ENCODE assay signal across 7 mouse cellular contexts in the genomic region with DNA sequence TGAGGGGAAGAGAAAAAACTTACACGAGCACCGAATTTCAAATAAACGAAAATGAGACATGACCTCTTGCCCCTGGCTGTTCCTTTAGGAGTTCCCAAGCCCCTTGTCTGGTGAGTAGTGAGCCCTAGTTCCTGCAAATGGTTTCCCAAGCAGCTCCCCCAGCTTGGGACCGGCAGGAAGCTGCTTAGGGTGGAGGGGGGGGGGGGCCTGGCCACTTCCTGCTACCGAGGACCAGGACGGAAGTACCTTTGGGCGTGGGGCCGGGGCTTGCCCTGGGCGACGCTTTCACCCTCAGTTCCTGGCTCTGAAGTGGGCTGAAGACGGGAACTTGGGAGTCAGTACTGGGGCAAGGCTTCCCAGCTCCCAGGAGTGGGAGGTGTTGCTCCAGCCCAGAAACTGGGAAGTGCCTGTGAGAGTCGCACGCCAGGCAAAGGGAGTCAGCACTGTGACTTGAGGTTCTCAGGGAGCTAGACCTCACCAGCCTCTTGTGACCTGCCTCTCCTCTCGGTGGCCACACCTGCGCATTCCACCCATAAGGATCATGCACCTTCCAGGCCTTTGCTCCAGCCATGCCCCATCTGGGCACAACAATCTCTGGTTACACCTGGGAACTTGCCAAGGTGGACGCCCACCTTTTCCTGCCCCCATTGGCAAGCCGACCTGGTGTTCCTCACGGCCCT. TPM values are rescaled to one million over a fixed set of nuclear protein-coding genes. Genes with fewer than 3 reads are reported as not detected.
DNase-seq lines count a peak whose midpoint lies in the region; ATAC-seq and TF ChIP-seq lines count a peak whose summit lies in the region.

No protein-coding gene starts in this region.

- WGBS in embryonic facial prominence, embryonic 14.5 days: 11% methylated on average over 16 of the region's 18 CpGs
- WGBS in limb, embryonic 10.5 days: 11% methylated on average over 18 of the region's 18 CpGs
- WGBS in midbrain, embryonic 10.5 days: 16% methylated on average over 18 of the region's 18 CpGs
- 7% methylated on average over 18 of the region's 18 CpGs for WGBS in stomach, postnatal 0 days

- no peak for TF ChIP-seq CTCF in ES-Bruce4 (IDR thresholded peaks at IDR 0.05; ENCODE audit: low read depth, low read length)
- no peak for TF ChIP-seq CTCF in stomach, postnatal 0 days (IDR thresholded peaks at IDR 0.05; ENCODE audit: low read depth)

- H3K27ac ChIP-seq in ES-Bruce4 (ENCODE audit: insufficient read depth, low read length): peak overlapping the region; percentile 94
- H3K27ac ChIP-seq in embryonic facial prominence, embryonic 14.5 days (replicated peaks; ENCODE audit: low read depth, low read length): peak overlapping the region; percentile 87
- peak overlapping the region; percentile 87 for H3K27ac ChIP-seq in limb, embryonic 10.5 days
- H3K27ac ChIP-seq in midbrain, embryonic 10.5 days (replicated peaks): peak overlapping the region; percentile 88
- peak overlapping the region; percentile 97 for H3K27ac ChIP-seq in stomach, postnatal 0 days (replicated peaks)

- H3K4me3 ChIP-seq in ES-Bruce4 (ENCODE audit: low read depth, low read length): peak overlapping the region; percentile 27
- H3K4me3 ChIP-seq in embryonic facial prominence, embryonic 14.5 days (ENCODE audit: low read depth, low read length): peak overlapping the region; percentile 42; the same call in 1 of the 2 replicates
- peak overlapping the region; percentile 47 for H3K4me3 ChIP-seq in limb, embryonic 10.5 days
- peak overlapping the region; percentile 51 for H3K4me3 ChIP-seq in midbrain, embryonic 10.5 days
- no peak overlapping the region for H3K4me3 ChIP-seq in stomach, postnatal 0 days (ENCODE audit: low read depth, low read length)

- peak overlapping the region; percentile 3 for H3K9ac ChIP-seq in ES-Bruce4 (ENCODE audit: low read depth, poor library complexity, severe bottlenecking)
- H3K9ac ChIP-seq in embryonic facial prominence, embryonic 14.5 days (ENCODE audit: low read depth, low read length): peak overlapping the region; percentile 42; the same call in 1 of the 2 replicates
- H3K9ac ChIP-seq in stomach, postnatal 0 days (ENCODE audit: low read length): peak overlapping the region; percentile 31; the same call in 1 of the 2 replicates

- intact Hi-C loops in heart, postnatal 36 days (cut with DNase I): loop anchor here (1.0 kb wide), 1 partner anchor 8 kb away; no protein-coding TSS in a partner anchor

- H3K27me3 ChIP-seq in ES-Bruce4 (ENCODE audit: control insufficient read depth, insufficient read depth, low read length, poor library complexity, severe bottlenecking): no peaks in the 10 kb centered on the region
- H3K27me3 ChIP-seq in embryonic facial prominence, embryonic 14.5 days (replicated peaks; ENCODE audit: control insufficient read depth, insufficient read depth, low read length): no peaks in the 10 kb centered on the region
- H3K27me3 ChIP-seq in limb, embryonic 10.5 days (ENCODE audit: low read depth, poor library complexity, severe bottlenecking): no peaks in the 10 kb centered on the region
- H3K27me3 ChIP-seq in midbrain, embryonic 10.5 days (ENCODE audit: low read depth, poor library complexity, severe bottlenecking): no peaks in the 10 kb centered on the region
- H3K27me3 ChIP-seq in stomach, postnatal 0 days (ENCODE audit: control insufficient read depth, insufficient read depth, low read length): no peaks in the 10 kb centered on the region

- DNase-seq in A20 (ENCODE audit: low read depth, low spot score): peak; percentile 89
- peak; percentile 68 for DNase-seq in embryonic facial prominence, embryonic 14.5 days (ENCODE audit: low spot score)
- peak; percentile 76 to 81 for DNase-seq in heart, postnatal 36 days
- DNase-seq in limb, embryonic 10.5 days (ENCODE audit: low spot score): peak; percentile 74
- peak; percentile 68 for DNase-seq in midbrain, embryonic 10.5 days (ENCODE audit: low spot score)
- peak; percentile 84 for DNase-seq in stomach, postnatal 0 days (ENCODE audit: low spot score)

- no peak for TF ChIP-seq EP300 in ES-Bruce4 (IDR thresholded peaks at IDR 0.05; ENCODE audit: insufficient read depth, low read depth, low read length)
- no peak for TF ChIP-seq EP300 in stomach, postnatal 0 days (optimal IDR thresholded peaks at IDR 0.05)

- H3K36me3 ChIP-seq in ES-Bruce4 (ENCODE audit: control insufficient read depth, insufficient read depth, low read length, poor library complexity, severe bottlenecking): peaks cover 38% of the 10 kb centered on the region
- H3K36me3 ChIP-seq in embryonic facial prominence, embryonic 14.5 days (ENCODE audit: control insufficient read depth, insufficient read depth, low read length): peaks cover 42% of the 10 kb centered on the region
- peaks cover 60% of the 10 kb centered on the region for H3K36me3 ChIP-seq in limb, embryonic 10.5 days
- peaks cover 43% of the 10 kb centered on the region for H3K36me3 ChIP-seq in midbrain, embryonic 10.5 days
- peaks cover 33% of the 10 kb centered on the region for H3K36me3 ChIP-seq in stomach, postnatal 0 days (ENCODE audit: control insufficient read depth, insufficient read depth, low read length)

- no peak for ATAC-seq in embryonic facial prominence, embryonic 14.5 days (ENCODE audit: low read depth)
- peak; percentile 33 for ATAC-seq in stomach, postnatal 0 days (ENCODE audit: low FRiP score, low TSS enrichment)

- H3K4me2 ChIP-seq in embryonic facial prominence, embryonic 14.5 days (ENCODE audit: low read depth, low read length): peak overlapping the region; percentile 67
- peak overlapping the region; percentile 68 for H3K4me2 ChIP-seq in stomach, postnatal 0 days (replicated peaks; ENCODE audit: low read depth)

- H3K9me3 ChIP-seq in ES-Bruce4 (replicated peaks; ENCODE audit: control insufficient read depth, insufficient read depth, low read length, poor library complexity, severe bottlenecking): no peaks in the 10 kb centered on the region
- H3K9me3 ChIP-seq in embryonic facial prominence, embryonic 14.5 days (ENCODE audit: control insufficient read depth, low read length): no peaks in the 10 kb centered on the region
- no peaks in the 10 kb centered on the region for H3K9me3 ChIP-seq in limb, embryonic 10.5 days (replicated peaks)
- H3K9me3 ChIP-seq in midbrain, embryonic 10.5 days (replicated peaks): no peaks in the 10 kb centered on the region
- H3K9me3 ChIP-seq in stomach, postnatal 0 days (ENCODE audit: control insufficient read depth, low read length): no peaks in the 10 kb centered on the region

- peaks cover 5% of the 10 kb centered on the region for H3K4me1 ChIP-seq in ES-Bruce4 (ENCODE audit: control insufficient read depth, insufficient read depth, low read length)
- peaks cover 53% of the 10 kb centered on the region for H3K4me1 ChIP-seq in embryonic facial prominence, embryonic 14.5 days (ENCODE audit: control insufficient read depth, insufficient read depth, low read length)
- H3K4me1 ChIP-seq in limb, embryonic 10.5 days: peaks cover 99% of the 10 kb centered on the region
- peaks cover 99% of the 10 kb centered on the region for H3K4me1 ChIP-seq in midbrain, embryonic 10.5 days
- peaks cover 18% of the 10 kb centered on the region for H3K4me1 ChIP-seq in stomach, postnatal 0 days (replicated peaks; ENCODE audit: control insufficient read depth, insufficient read depth)

- TF ChIP-seq POLR2A in ES-Bruce4 (IDR thresholded peaks at IDR 0.05; ENCODE audit: insufficient read depth, low read length): no peak

RNA-seq across cellular contexts. Expression of a gene that starts 7.3 kb away (rescaled TPM):
- 51.9 and 58.2 TPM in 2 replicates for polyA plus RNA-seq in ES-Bruce4 (2011; ENCODE audit: insufficient read depth, insufficient read length, low read depth, missing spikeins)
- 59.7 and 88.3 TPM in 2 replicates for polyA plus RNA-seq in embryonic facial prominence, embryonic 14.5 days (2014; fragmentation: Nextera tagmentation; extraction: Ambion mirVana)
- 10 to 100 TPM; 48.2 to 67.0 TPM for total RNA-seq in heart, postnatal 36 days (2021)
- 90.7 and 129 TPM in 2 replicates for polyA plus RNA-seq in limb, embryonic 10.5 days (2016; fragmentation: Nextera tagmentation; extraction: Ambion mirVana)
- polyA plus RNA-seq in midbrain, embryonic 10.5 days (2016; fragmentation: Nextera tagmentation; extraction: Ambion mirVana): 91.8 and 135 TPM in 2 replicates
- polyA plus RNA-seq in stomach, postnatal 0 days (2015; fragmentation: Nextera tagmentation; extraction: Ambion mirVana): 237 and 244 TPM in 2 replicates

RNA-seq across cellular contexts. Expression of a gene that starts 10.4 kb away (rescaled TPM):
- polyA plus RNA-seq in ES-Bruce4 (2011; ENCODE audit: insufficient read depth, insufficient read length, low read depth, missing spikeins): 67.4 and 73.2 TPM in 2 replicates
- 34.2 and 37.0 TPM in 2 replicates for polyA plus RNA-seq in embryonic facial prominence, embryonic 14.5 days (2014; fragmentation: Nextera tagmentation; extraction: Ambion mirVana)
- 100 to 1,000 TPM in 1 of 2 experiments, 10 to 100 TPM in 1; 99.9 to 117 TPM for total RNA-seq in heart, postnatal 36 days (2021)
- polyA plus RNA-seq in limb, embryonic 10.5 days (2016; fragmentation: Nextera tagmentation; extraction: Ambion mirVana): 26.2 and 27.1 TPM in 2 replicates
- polyA plus RNA-seq in midbrain, embryonic 10.5 days (2016; fragmentation: Nextera tagmentation; extraction: Ambion mirVana): 17.8 and 19.7 TPM in 2 replicates
- 8.5 and 9.6 TPM in 2 replicates for polyA plus RNA-seq in stomach, postnatal 0 days (2015; fragmentation: Nextera tagmentation; extraction: Ambion mirVana)

RNA-seq across cellular contexts. Expression of a gene that starts 14.3 kb away (rescaled TPM):
- polyA plus RNA-seq in ES-Bruce4 (2011; ENCODE audit: insufficient read depth, insufficient read length, low read depth, missing spikeins): 7.6 and 7.7 TPM in 2 replicates
- 11.0 and 13.1 TPM in 2 replicates for polyA plus RNA-seq in embryonic facial prominence, embryonic 14.5 days (2014; fragmentation: Nextera tagmentation; extraction: Ambion mirVana)
- total RNA-seq in heart, postnatal 36 days (2021): 1 to 10 TPM; 4.4 to 4.6 TPM
- 8.7 and 13.1 TPM in 2 replicates for polyA plus RNA-seq in limb, embryonic 10.5 days (2016; fragmentation: Nextera tagmentation; extraction: Ambion mirVana)
- 10.6 and 11.2 TPM in 2 replicates for polyA plus RNA-seq in midbrain, embryonic 10.5 days (2016; fragmentation: Nextera tagmentation; extraction: Ambion mirVana)
- polyA plus RNA-seq in stomach, postnatal 0 days (2015; fragmentation: Nextera tagmentation; extraction: Ambion mirVana): 13.9 and 14.1 TPM in 2 replicates

RNA-seq across cellular contexts. Expression of a gene that starts 17.8 kb away (rescaled TPM):
- 29.8 and 33.4 TPM in 2 replicates for polyA plus RNA-seq in ES-Bruce4 (2011; ENCODE audit: insufficient read depth, insufficient read length, low read depth, missing spikeins)
- 7.3 and 9.0 TPM in 2 replicates for polyA plus RNA-seq in embryonic facial prominence, embryonic 14.5 days (2014; fragmentation: Nextera tagmentation; extraction: Ambion mirVana)
- 1 to 10 TPM; 2.0 to 4.7 TPM for total RNA-seq in heart, postnatal 36 days (2021)
- 3.3 and 4.7 TPM in 2 replicates for polyA plus RNA-seq in limb, embryonic 10.5 days (2016; fragmentation: Nextera tagmentation; extraction: Ambion mirVana)
- 7.8 and 9.3 TPM in 2 replicates for polyA plus RNA-seq in midbrain, embryonic 10.5 days (2016; fragmentation: Nextera tagmentation; extraction: Ambion mirVana)
- 4.2 and 4.3 TPM in 2 replicates for polyA plus RNA-seq in stomach, postnatal 0 days (2015; fragmentation: Nextera tagmentation; extraction: Ambion mirVana)

RNA-seq across cellular contexts. Expression of a gene that starts 20.0 kb away (rescaled TPM):
- 242 and 255 TPM in 2 replicates for polyA plus RNA-seq in ES-Bruce4 (2011; ENCODE audit: insufficient read depth, insufficient read length, low read depth, missing spikeins)
- polyA plus RNA-seq in embryonic facial prominence, embryonic 14.5 days (2014; fragmentation: Nextera tagmentation; extraction: Ambion mirVana): 474 and 475 TPM in 2 replicates
- total RNA-seq in heart, postnatal 36 days (2021): 1,000 to 10,000 TPM; 1,105 to 1,168 TPM
- 487 and 503 TPM in 2 replicates for polyA plus RNA-seq in limb, embryonic 10.5 days (2016; fragmentation: Nextera tagmentation; extraction: Ambion mirVana)
- polyA plus RNA-seq in midbrain, embryonic 10.5 days (2016; fragmentation: Nextera tagmentation; extraction: Ambion mirVana): 463 and 481 TPM in 2 replicates
- 679 and 705 TPM in 2 replicates for polyA plus RNA-seq in stomach, postnatal 0 days (2015; fragmentation: Nextera tagmentation; extraction: Ambion mirVana)
